Mouse (Mus musculus) C2C12 (cell line): Measurements from ENCODE around the gene Tbxas1. TPM values are rescaled to one million over a fixed set of nuclear protein-coding genes. Genes with fewer than 3 reads are reported as not detected.

Source experiments
- H3K27me3 ChIP-seq: one replicate; pipeline ENCODE4 v1.6.1; 2011; ENCODE audit not compliant: control insufficient read depth, insufficient read depth, insufficient read length
- H3K36me3 ChIP-seq: one replicate; pipeline ENCODE4 v1.6.1; 2011; ENCODE audit not compliant: control insufficient read depth, insufficient read depth
- H3K4me3 ChIP-seq: one replicate; pipeline ENCODE4 v1.5.1; 2011; ENCODE audit warnings: mild to moderate bottlenecking, control low read depth; ENCODE audit not compliant: poor library complexity, insufficient read depth, severe bottlenecking
- H3K79me2 ChIP-seq: one replicate; pipeline ENCODE4 v1.6.1; 2011; ENCODE audit not compliant: control insufficient read depth, insufficient read depth
- H3K79me3 ChIP-seq: one replicate; pipeline ENCODE4 v1.6.1; 2011; ENCODE audit warnings: low read depth, control low read depth
- H3ac ChIP-seq: one replicate; pipeline ENCODE3; 2011; ENCODE audit warnings: low read depth; ENCODE audit not compliant: control insufficient read depth, insufficient read length
- CEBPB ChIP-seq: IDR thresholded peaks from one replicate; pipeline ENCODE4 v1.6.1; 2011; ENCODE audit warnings: low read depth, mild to moderate bottlenecking, control low read depth, moderate library complexity
- CTCF ChIP-seq: IDR thresholded peaks from one replicate; pipeline ENCODE4 v1.5.1; 2011; ENCODE audit not compliant: control insufficient read depth, insufficient read depth, insufficient read length
- FOSL1 ChIP-seq: IDR thresholded peaks from one replicate; pipeline ENCODE4 v1.8.0; 2011; ENCODE audit warnings: mild to moderate bottlenecking, low read length; ENCODE audit not compliant: poor library complexity, insufficient read depth, severe bottlenecking
- MAX ChIP-seq: IDR thresholded peaks from one replicate; pipeline ENCODE4 v1.6.1; 2011; ENCODE audit warnings: mild to moderate bottlenecking, control low read depth
- MYOD1 ChIP-seq: IDR thresholded peaks from one replicate; pipeline ENCODE4 v1.6.1; 2011; ENCODE audit warnings: low read depth; ENCODE audit not compliant: control insufficient read depth, insufficient read length
- MYOG ChIP-seq: IDR thresholded peaks from one replicate; pipeline ENCODE4 v1.6.1; 2011; ENCODE audit not compliant: control insufficient read depth, insufficient read length; ENCODE audit errors: extremely low read depth
- USF1 ChIP-seq: IDR thresholded peaks from one replicate; pipeline ENCODE4 v1.6.1; 2011; ENCODE audit warnings: low read depth, mild to moderate bottlenecking, control low read depth, moderate library complexity
- polyA plus RNA-seq: library from polyadenylated mRNA; unstranded; fragments of >200 nt; fragmentation: generic; extraction: Trizol; gene quantifications from one replicate; pipeline ENCODE4 v1.2.1, GENCODE M21; 2012; ENCODE audit warnings: missing spikeins

Tbxas1 gene
- polyA plus RNA-seq, 1 experiment, result 0.06 TPM

DNA sequence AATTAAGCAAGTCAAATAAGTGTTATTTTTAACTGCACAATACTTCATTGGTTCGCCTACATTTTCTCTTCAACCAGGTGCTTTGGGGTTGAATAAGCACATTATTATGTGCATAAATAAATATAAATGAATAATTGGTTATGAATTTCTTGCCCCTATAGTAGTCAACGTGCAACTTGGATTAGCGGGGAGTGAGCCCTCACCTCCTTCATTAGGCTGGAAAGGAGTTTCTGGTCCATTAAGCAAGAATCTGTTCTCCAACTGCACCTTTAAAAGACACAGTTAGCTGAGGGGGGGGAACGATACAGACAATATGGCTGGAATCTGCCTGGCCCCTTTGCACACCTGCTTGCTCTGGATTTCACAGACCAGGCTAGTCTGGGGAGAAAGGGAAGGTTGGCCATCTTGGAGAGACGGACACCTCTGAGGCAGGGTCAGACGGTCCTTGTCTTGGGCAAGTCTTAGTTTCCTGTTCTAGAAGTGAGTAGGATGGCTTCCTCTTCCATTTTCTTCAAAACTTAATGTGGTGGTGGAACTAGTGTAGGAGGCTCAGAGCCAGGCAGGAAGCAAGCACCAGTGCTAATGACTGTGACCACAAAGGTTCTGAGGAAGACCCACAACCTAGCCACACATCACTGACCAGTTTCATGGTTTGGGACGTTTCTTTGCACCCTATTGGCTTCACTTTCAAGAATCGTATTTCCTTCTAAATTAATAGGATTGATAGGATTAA, 99.5 kb downstream of the Tbxas1 start:
- TF ChIP-seq MYOG (no peak), USF1 (no peak), CEBPB (no peak), MAX (no peak)
- H3K27me3 ChIP-seq, result no peaks in the 10 kb centered on the region
- no peak overlapping the region for H3ac ChIP-seq
- no peaks in the 10 kb centered on the region for H3K36me3 ChIP-seq
- no peaks in the 10 kb centered on the region for H3K79me2 ChIP-seq
- H3K79me3 ChIP-seq, result no peaks in the 10 kb centered on the region
- no peak overlapping the region for H3K4me3 ChIP-seq

DNA sequence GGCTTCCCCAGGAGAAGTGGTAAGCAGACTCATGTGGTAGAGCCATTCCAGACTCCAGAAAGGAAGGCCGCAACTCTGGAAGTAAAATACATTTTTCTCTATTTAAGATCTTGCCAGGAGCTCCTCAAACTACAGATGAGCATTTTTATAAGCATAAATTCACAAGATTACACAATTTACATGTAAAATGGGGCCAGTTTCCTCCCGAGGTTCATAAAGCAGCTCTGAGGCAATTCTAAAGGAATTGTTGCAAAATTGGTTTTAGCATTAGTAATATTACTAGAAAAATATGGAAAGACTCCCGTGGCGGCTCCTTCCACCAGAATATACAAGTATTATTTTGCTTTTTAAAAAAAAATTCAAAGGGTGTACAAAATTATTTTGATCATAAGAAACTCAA, 100.7 kb downstream of the Tbxas1 start:
- Histone ChIP-seq H3K4me3 (no peak overlapping the region), H3K27me3 (no peaks in the 10 kb centered on the region), H3ac (no peak overlapping the region), H3K79me2 (no peaks in the 10 kb centered on the region), H3K79me3 (no peaks in the 10 kb centered on the region), H3K36me3 (no peaks in the 10 kb centered on the region)
- TF ChIP-seq FOSL1, result no peak
- TF ChIP-seq CTCF, result no peak
- no peak for TF ChIP-seq USF1
- no peak for TF ChIP-seq CEBPB
- TF ChIP-seq MYOD1, result no peak
- no peak for TF ChIP-seq MAX
- TF ChIP-seq MYOG, result no peak

DNA sequence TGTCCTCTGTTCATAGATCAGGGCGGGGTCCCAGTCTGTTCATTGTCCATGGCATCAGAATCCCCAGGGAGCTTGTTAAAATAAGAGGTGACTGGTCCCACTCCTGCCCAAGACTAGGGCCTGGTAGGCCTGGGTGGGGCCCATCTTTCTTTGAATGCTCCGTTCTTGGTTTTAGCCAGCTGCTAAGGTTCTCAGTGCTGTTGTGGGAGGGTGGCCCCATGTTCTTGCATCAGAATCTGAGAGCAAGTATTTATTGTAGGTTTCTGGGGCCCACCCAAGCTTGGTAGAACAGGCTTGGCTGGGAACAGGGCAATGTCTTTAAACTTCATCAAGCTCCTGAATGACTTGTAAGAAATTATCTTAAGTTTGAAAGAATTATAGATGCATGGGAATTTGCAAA, 101.2 kb downstream of the Tbxas1 start:
- Histone ChIP-seq H3K36me3 (no peaks in the 10 kb centered on the region), H3K27me3 (no peaks in the 10 kb centered on the region), H3K79me3 (no peaks in the 10 kb centered on the region), H3K79me2 (no peaks in the 10 kb centered on the region), H3K4me3 (no peak overlapping the region), H3ac (no peak overlapping the region)
- TF ChIP-seq FOSL1 (no peak), MYOG (no peak), USF1 (no peak), MAX (no peak), MYOD1 (no peak), CTCF (no peak), CEBPB (no peak)

DNA sequence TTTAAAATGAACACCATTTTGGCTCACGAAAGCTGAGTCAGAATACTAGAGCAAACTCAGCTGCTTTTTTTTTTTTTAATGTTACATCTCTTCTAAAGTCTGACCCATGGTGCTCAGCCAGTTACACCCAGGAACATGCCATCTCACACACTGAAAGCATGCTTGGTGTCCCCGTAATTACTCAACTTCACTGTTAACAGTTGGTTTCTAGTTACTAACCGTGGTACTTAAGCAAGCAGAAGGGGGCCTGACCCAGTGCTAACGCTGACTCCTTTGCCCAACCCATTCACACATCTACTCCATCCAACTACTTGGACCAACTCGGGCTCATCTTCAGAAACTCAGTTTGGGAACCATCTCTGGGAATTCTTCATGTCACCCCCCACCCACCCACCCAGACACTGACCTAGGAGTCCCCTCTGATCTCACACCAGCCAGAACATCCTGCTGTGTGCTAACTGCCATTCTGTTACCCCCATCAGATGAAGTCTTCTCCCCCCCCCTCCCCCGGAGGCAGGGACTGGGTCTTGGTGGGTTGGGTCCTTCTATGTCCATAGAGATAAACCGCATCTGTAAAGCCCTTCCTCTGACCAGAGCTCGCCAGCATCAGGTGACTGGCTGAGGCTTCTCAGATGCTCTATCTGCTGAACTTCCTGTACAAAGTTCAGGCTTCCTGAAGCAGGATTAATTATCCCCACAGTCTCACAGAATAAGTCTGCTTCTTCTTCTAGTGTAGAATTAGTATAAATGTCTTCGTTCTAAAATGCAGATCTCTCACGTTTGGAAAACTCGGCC, 105.9 kb downstream of the Tbxas1 start:
- Histone ChIP-seq H3K4me3 (no peak overlapping the region), H3ac (no peak overlapping the region), H3K79me3 (no peaks in the 10 kb centered on the region), H3K27me3 (no peaks in the 10 kb centered on the region), H3K79me2 (no peaks in the 10 kb centered on the region), H3K36me3 (no peaks in the 10 kb centered on the region)
- no peak for TF ChIP-seq CEBPB
- TF ChIP-seq MYOG, result no peak
- no peak for TF ChIP-seq CTCF
- TF ChIP-seq MAX, result no peak
- no peak for TF ChIP-seq USF1
- TF ChIP-seq FOSL1, result no peak
- TF ChIP-seq MYOD1, result no peak

DNA sequence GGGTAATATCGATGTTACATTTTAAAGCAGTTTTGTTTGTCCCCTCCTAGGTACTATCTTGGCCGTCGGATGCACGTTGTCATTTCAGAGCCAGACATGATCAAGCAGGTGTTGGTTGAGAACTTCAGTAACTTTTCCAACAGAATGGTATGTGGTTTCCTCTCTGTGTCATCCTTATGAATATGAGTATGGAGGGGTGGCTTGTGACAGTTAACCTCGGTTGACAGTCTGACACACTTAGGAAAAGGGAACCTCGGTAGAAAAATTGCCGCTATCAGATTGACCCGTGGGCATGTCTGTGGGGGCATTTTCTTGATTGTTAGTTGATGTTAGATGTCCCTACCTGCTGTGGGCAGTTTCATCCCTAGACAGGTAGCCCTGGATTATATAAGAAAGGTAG, 106.9 kb downstream of the Tbxas1 start:
- Histone ChIP-seq H3K4me3 (no peak overlapping the region), H3K79me3 (no peaks in the 10 kb centered on the region), H3K36me3 (no peaks in the 10 kb centered on the region), H3K79me2 (no peaks in the 10 kb centered on the region), H3K27me3 (no peaks in the 10 kb centered on the region), H3ac (no peak overlapping the region)
- TF ChIP-seq USF1, result no peak
- no peak for TF ChIP-seq MYOG
- no peak for TF ChIP-seq FOSL1
- no peak for TF ChIP-seq CTCF
- TF ChIP-seq MAX, result no peak
- no peak for TF ChIP-seq CEBPB
- no peak for TF ChIP-seq MYOD1

DNA sequence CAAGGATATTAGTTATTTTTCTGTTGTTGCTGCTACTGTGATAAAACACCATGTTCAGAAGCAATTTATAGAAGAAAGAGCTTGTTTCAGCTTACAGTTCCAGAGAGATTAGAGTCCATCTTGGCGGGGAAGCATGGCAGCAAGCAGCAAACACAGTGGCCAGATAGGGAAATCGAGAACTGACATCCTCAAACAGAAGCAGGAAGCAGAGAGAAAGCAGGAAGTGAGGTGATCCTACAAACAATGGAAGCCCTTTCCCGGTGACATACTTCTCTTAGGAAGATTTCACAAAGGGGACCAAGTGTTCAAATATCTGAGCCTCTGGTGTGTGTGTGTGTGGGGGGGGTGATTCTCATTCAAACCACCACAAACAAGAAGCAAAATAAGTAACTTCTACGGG, 107.5 kb downstream of the Tbxas1 start:
- no peak overlapping the region for H3K4me3 ChIP-seq
- no peak overlapping the region for H3ac ChIP-seq
- no peaks in the 10 kb centered on the region for H3K79me3 ChIP-seq
- no peaks in the 10 kb centered on the region for H3K36me3 ChIP-seq
- H3K79me2 ChIP-seq, result no peaks in the 10 kb centered on the region
- no peaks in the 10 kb centered on the region for H3K27me3 ChIP-seq
- no peak for TF ChIP-seq FOSL1
- no peak for TF ChIP-seq MYOD1
- no peak for TF ChIP-seq USF1
- no peak for TF ChIP-seq CEBPB
- TF ChIP-seq MYOG, result no peak
- no peak for TF ChIP-seq MAX
